8 mouse cellular contexts compared by ENCODE assay signal in the genomic region with DNA sequence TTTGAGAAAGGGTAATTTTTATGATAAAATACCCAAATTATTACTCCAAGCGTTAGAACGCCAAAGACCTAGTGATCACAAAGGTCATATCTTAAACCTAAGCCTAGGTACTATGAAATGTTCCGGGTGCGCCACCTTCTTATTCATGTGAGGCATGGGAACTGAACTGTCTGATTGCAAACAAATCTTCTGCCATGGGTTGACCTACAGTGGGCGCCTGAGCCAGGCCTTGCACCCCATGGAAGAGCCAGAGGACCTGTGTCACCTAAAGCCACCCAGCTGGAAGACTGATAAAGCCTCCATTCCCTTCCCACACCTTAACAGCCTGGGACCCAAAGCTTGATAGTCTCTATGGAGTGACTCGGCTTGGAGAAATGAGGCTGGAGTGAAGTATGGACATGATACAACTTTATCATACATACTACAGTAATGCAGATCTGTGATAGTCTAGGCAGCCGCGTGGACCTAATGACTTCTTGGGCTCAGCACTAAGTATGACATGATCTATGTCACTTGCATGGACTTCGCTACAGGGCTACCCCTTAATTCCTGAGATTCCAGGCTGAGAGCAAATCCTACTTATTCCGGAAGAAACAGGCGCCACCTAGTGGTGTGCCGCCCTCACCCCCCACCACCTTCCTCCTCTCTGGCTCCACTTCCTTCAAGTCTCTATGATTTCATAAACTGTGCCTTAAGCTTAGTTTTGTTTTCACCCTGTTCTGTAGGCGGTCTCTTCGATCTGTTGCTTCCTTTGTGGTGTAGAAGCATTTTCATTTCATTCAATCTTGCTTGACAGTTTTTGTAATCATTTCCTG. TPM values are rescaled to one million over a fixed set of nuclear protein-coding genes. Genes with fewer than 3 reads are reported as not detected.
A peak's percentile ranks its signal among the peaks of the same experiment; 100 is the strongest.
DNase-seq lines count a peak whose midpoint lies in the region; ATAC-seq lines count a peak whose summit lies in the region.

No protein-coding gene starts in this region.

- H3K4me2 ChIP-seq in forebrain, embryonic 15.5 days (replicated peaks): peak overlapping the region; percentile 76
- peak overlapping the region; percentile 93 for H3K4me2 ChIP-seq in lung, embryonic 16.5 days (ENCODE audit: low read depth, low read length)

- peaks cover 24% of the 10 kb centered on the region for H3K4me1 ChIP-seq in forebrain, embryonic 15.5 days
- H3K4me1 ChIP-seq in lung, embryonic 16.5 days (replicated peaks; ENCODE audit: control insufficient read depth, insufficient read depth, low read length): peaks cover 29% of the 10 kb centered on the region

- peak; percentile 23 for ATAC-seq in forebrain, embryonic 15.5 days (replicated peaks)
- peak; percentile 25; the same call in 1 of the 2 replicates for ATAC-seq in lung, embryonic 16.5 days (ENCODE audit: low read depth)

- H3K27ac ChIP-seq in forebrain, embryonic 15.5 days (replicated peaks): peak overlapping the region; percentile 91; the same call in 1 of the 2 replicates
- peak overlapping the region; percentile 90 for H3K27ac ChIP-seq in lung, embryonic 16.5 days (ENCODE audit: low read length)

- H3K4me3 ChIP-seq in forebrain, embryonic 15.5 days: no peak overlapping the region
- peak overlapping the region; percentile 95 for H3K4me3 ChIP-seq in lung, embryonic 16.5 days (ENCODE audit: low read length)

- no peaks in the 10 kb centered on the region for H3K36me3 ChIP-seq in forebrain, embryonic 15.5 days
- no peaks in the 10 kb centered on the region for H3K36me3 ChIP-seq in lung, embryonic 16.5 days (ENCODE audit: control insufficient read depth, insufficient read depth, low read length)

- H3K9me3 ChIP-seq in forebrain, embryonic 15.5 days: no peaks in the 10 kb centered on the region
- no peaks in the 10 kb centered on the region for H3K9me3 ChIP-seq in lung, embryonic 16.5 days (ENCODE audit: control insufficient read depth, low read length)

- DNase-seq in ES-CJ7 (ENCODE audit: low read depth, low spot score): peak; percentile 45
- DNase-seq in c-Kit-positive CD71-positive TER-119-positive erythroid progenitor cells, embryonic 14.5 days (ENCODE audit: low spot score): peak; percentile 44
- peak; percentile 72 for DNase-seq in heart, postnatal 4 days
- peak; percentile 61 for DNase-seq in layer of hippocampus, adult 9-11 months
- peak; percentile 75 for DNase-seq in retina, embryonic 14.5 days (ENCODE audit: low spot score)
- DNase-seq in thymus, postnatal 4 days: peak; percentile 85

- no peak overlapping the region for H3K9ac ChIP-seq in forebrain, embryonic 15.5 days (replicated peaks)
- no peak overlapping the region for H3K9ac ChIP-seq in lung, embryonic 16.5 days (ENCODE audit: low read length)

- H3K27me3 ChIP-seq in forebrain, embryonic 15.5 days: no peaks in the 10 kb centered on the region
- no peaks in the 10 kb centered on the region for H3K27me3 ChIP-seq in lung, embryonic 16.5 days (ENCODE audit: control insufficient read depth, insufficient read depth, low read depth, low read length)

- 49% methylated on average over 14 of the region's 14 CpGs for WGBS in forebrain, embryonic 15.5 days
- WGBS in lung, embryonic 16.5 days: 34% methylated on average over 14 of the region's 14 CpGs

RNA-seq across cellular contexts. Expression of a gene that starts 1.0 kb away (rescaled TPM):
- 10.9 and 13.6 TPM in 2 replicates for polyA plus RNA-seq in forebrain, embryonic 15.5 days (2015; fragmentation: Nextera tagmentation; extraction: Ambion mirVana)
- 10 to 100 TPM; 18.7 to 26.3 TPM for total RNA-seq in heart, postnatal 4 days (2021)
- 16.3 and 18.3 TPM in 2 replicates for polyA plus RNA-seq in lung, embryonic 16.5 days (2015; fragmentation: Nextera tagmentation; extraction: Ambion mirVana)
